Mouse (Mus musculus): ENCODE data around the gene Vps26c. TPM values are rescaled to one million over a fixed set of nuclear protein-coding genes. Genes with fewer than 3 reads are reported as not detected.
"Not testable (repeated sequence)": the region's sequence is repeated elsewhere in the genome, so short reads cannot be mapped to it uniquely, and the experiment has no call there.

The Vps26c gene
- polyA plus RNA-seq, 1 experiment, result 44.9 TPM

- Histone ChIP-seq H3K27me3 (ENCODE audit: control insufficient read depth, insufficient read depth, low read length) (no peaks in the 10 kb centered on the region), H3K36me3 (ENCODE audit: control insufficient read depth, insufficient read depth, low read length) (no peaks in the 10 kb centered on the region), H3K27ac (ENCODE audit: control insufficient read depth, insufficient read depth, low read length) (no peak overlapping the region), H3K4me3 (ENCODE audit: control insufficient read depth, insufficient read depth, low read length) (no peak overlapping the region), H3K4me1 (replicated peaks; ENCODE audit: control insufficient read depth, insufficient read depth, low read length) (0 out of 2 replicates have a peak, but pooled peaks cover 2% of the 10 kb centered on the region)
- no peak for DNase-seq
- WGBS, result 39% methylated on average over 11 of the region's 11 CpGs
- TF ChIP-seq CTCF (IDR thresholded peaks at IDR 0.05; ENCODE audit: borderline replicate concordance, control insufficient read depth, extremely low read depth, insufficient read depth, low read length, poor library complexity) (no peak), POLR2A (IDR thresholded peaks at IDR 0.05; ENCODE audit: control insufficient read depth, extremely low read depth, insufficient read depth, low read length, poor library complexity) (no peak)
Observed at GRCm38 (mm10) chr16:94484752-94485535, 41.7 kb downstream of the Vps26c start.

- Histone ChIP-seq H3K27ac (ENCODE audit: control insufficient read depth, insufficient read depth, low read length) (no peak overlapping the region), H3K4me3 (ENCODE audit: control insufficient read depth, insufficient read depth, low read length) (no peak overlapping the region), H3K36me3 (ENCODE audit: control insufficient read depth, insufficient read depth, low read length) (peaks cover 19% of the 10 kb centered on the region), H3K4me1 (replicated peaks; ENCODE audit: control insufficient read depth, insufficient read depth, low read length) (no peaks in the 10 kb centered on the region), H3K27me3 (ENCODE audit: control insufficient read depth, insufficient read depth, low read length) (no peaks in the 10 kb centered on the region)
- 94% methylated on average over 11 of the region's 11 CpGs for WGBS
- TF ChIP-seq CTCF (IDR thresholded peaks at IDR 0.05; ENCODE audit: borderline replicate concordance, control insufficient read depth, extremely low read depth, insufficient read depth, low read length, poor library complexity) (no peak), POLR2A (IDR thresholded peaks at IDR 0.05; ENCODE audit: control insufficient read depth, extremely low read depth, insufficient read depth, low read length, poor library complexity) (no peak)
- no peak for DNase-seq
Observed at GRCm38 (mm10) chr16:94473086-94473822, 53.4 kb downstream of the Vps26c start.

GRCm38 (mm10) chr16:94472515-94472951, 54.1 kb downstream of the Vps26c start:
- TF ChIP-seq POLR2A (IDR thresholded peaks at IDR 0.05; ENCODE audit: control insufficient read depth, extremely low read depth, insufficient read depth, low read length, poor library complexity) (no peak), CTCF (IDR thresholded peaks at IDR 0.05; ENCODE audit: borderline replicate concordance, control insufficient read depth, extremely low read depth, insufficient read depth, low read length, poor library complexity) (no peak)
- no peak for DNase-seq
- WGBS, result 95% methylated on average over 8 of the region's 8 CpGs
- H3K4me3 ChIP-seq (ENCODE audit: control insufficient read depth, insufficient read depth, low read length), result no peak overlapping the region
- no peaks in the 10 kb centered on the region for H3K4me1 ChIP-seq (replicated peaks; ENCODE audit: control insufficient read depth, insufficient read depth, low read length)
- no peaks in the 10 kb centered on the region for H3K27me3 ChIP-seq (ENCODE audit: control insufficient read depth, insufficient read depth, low read length)
- peaks cover 25% of the 10 kb centered on the region for H3K36me3 ChIP-seq (ENCODE audit: control insufficient read depth, insufficient read depth, low read length)
- no peak overlapping the region for H3K27ac ChIP-seq (ENCODE audit: control insufficient read depth, insufficient read depth, low read length)

GRCm38 (mm10) chr16:94468391-94468790, 58.2 kb downstream of the Vps26c start:
- H3K27ac ChIP-seq (ENCODE audit: control insufficient read depth, insufficient read depth, low read length), result no peak overlapping the region
- no peaks in the 10 kb centered on the region for H3K27me3 ChIP-seq (ENCODE audit: control insufficient read depth, insufficient read depth, low read length)
- no peaks in the 10 kb centered on the region for H3K4me1 ChIP-seq (replicated peaks; ENCODE audit: control insufficient read depth, insufficient read depth, low read length)
- H3K4me3 ChIP-seq (ENCODE audit: control insufficient read depth, insufficient read depth, low read length), result no peak overlapping the region
- TF ChIP-seq CTCF (IDR thresholded peaks at IDR 0.05; ENCODE audit: borderline replicate concordance, control insufficient read depth, extremely low read depth, insufficient read depth, low read length, poor library complexity) (no peak), POLR2A (IDR thresholded peaks at IDR 0.05; ENCODE audit: control insufficient read depth, extremely low read depth, insufficient read depth, low read length, poor library complexity) (no peak)
- H3K36me3 ChIP-seq (ENCODE audit: control insufficient read depth, insufficient read depth, low read length), result peaks cover 62% of the 10 kb centered on the region
- WGBS, result 100% methylated on average over 2 of the region's 2 CpGs
- DNase-seq, result no peak

- no peak for DNase-seq
- Histone ChIP-seq H3K27me3 (ENCODE audit: control insufficient read depth, insufficient read depth, low read length) (no peaks in the 10 kb centered on the region), H3K4me3 (ENCODE audit: control insufficient read depth, insufficient read depth, low read length) (no peak overlapping the region), H3K36me3 (ENCODE audit: control insufficient read depth, insufficient read depth, low read length) (peaks cover 71% of the 10 kb centered on the region), H3K27ac (ENCODE audit: control insufficient read depth, insufficient read depth, low read length) (no peak overlapping the region), H3K4me1 (replicated peaks; ENCODE audit: control insufficient read depth, insufficient read depth, low read length) (no peaks in the 10 kb centered on the region)
- TF ChIP-seq POLR2A (IDR thresholded peaks at IDR 0.05; ENCODE audit: control insufficient read depth, extremely low read depth, insufficient read depth, low read length, poor library complexity), result no peak
- TF ChIP-seq CTCF (IDR thresholded peaks at IDR 0.05; ENCODE audit: borderline replicate concordance, control insufficient read depth, extremely low read depth, insufficient read depth, low read length, poor library complexity), result no peak
- WGBS, result 96% methylated on average over 11 of the region's 11 CpGs
Observed at GRCm38 (mm10) chr16:94467337-94468055, 59.1 kb downstream of the Vps26c start.

- H3K4me1 ChIP-seq (replicated peaks; ENCODE audit: control insufficient read depth, insufficient read depth, low read length); H3K27ac ChIP-seq (ENCODE audit: control insufficient read depth, insufficient read depth, low read length); H3K27me3 ChIP-seq (ENCODE audit: control insufficient read depth, insufficient read depth, low read length); DNase-seq; H3K4me3 ChIP-seq (ENCODE audit: control insufficient read depth, insufficient read depth, low read length): not testable (repeated sequence)
- 100% methylated on average over 7 of the region's 7 CpGs for WGBS
- peaks cover 83% of the 10 kb centered on the region for H3K36me3 ChIP-seq (ENCODE audit: control insufficient read depth, insufficient read depth, low read length)
Observed at GRCm38 (mm10) chr16:94466317-94466716, 60.3 kb downstream of the Vps26c start.

All from thymus, adult 2 months (tissue).